Mouse (Mus musculus) heart, postnatal 0 days (tissue): ENCODE data around the gene Ticam1. TPM values are rescaled to one million over a fixed set of nuclear protein-coding genes. Genes with fewer than 3 reads are reported as not detected.

Experiments used
- ATAC-seq: fragments of 200-750 bp; cut with Nextera tagmentation; 2 replicates; pipeline ENCODE4 v1.8.0; 2017; ENCODE audit warnings: low read depth, moderate number of reproducible peaks, moderate library complexity; ENCODE audit not compliant: insufficient read depth
- DNase-seq: peaks from one replicate; pipeline ENCODE4 v3.0.0-alpha.2; 2016; ENCODE audit warnings: low spot score
- H3K27ac ChIP-seq: fragments of 300-500 bp; sonication (generic); 2 replicates; pipeline ENCODE4 v1.5.1; 2014; ENCODE audit warnings: low read depth, mild to moderate bottlenecking
- H3K27me3 ChIP-seq: fragments of 300-500 bp; sonication (generic); 2 replicates; pipeline ENCODE4 v1.6.1; 2014; ENCODE audit warnings: low read length, mixed read lengths; ENCODE audit not compliant: control insufficient read depth, insufficient read depth
- H3K36me3 ChIP-seq: fragments of 300-500 bp; sonication (generic); replicated peaks from 2 replicates; pipeline ENCODE4 v1.6.1; 2014; ENCODE audit warnings: low read length, mixed read lengths; ENCODE audit not compliant: control insufficient read depth, insufficient read depth
- H3K4me1 ChIP-seq: fragments of 300-500 bp; sonication (generic); 2 replicates; pipeline ENCODE4 v1.6.1; 2014; ENCODE audit warnings: antibody characterized with exemption; ENCODE audit not compliant: control insufficient read depth, insufficient read depth
- H3K4me2 ChIP-seq: fragments of 300-500 bp; sonication (generic); 2 replicates; pipeline ENCODE4 v1.6.1; 2014; ENCODE audit warnings: low read depth, mild to moderate bottlenecking, low read length, moderate library complexity
- H3K4me3 ChIP-seq: fragments of 300-500 bp; sonication (generic); 2 replicates; pipeline ENCODE4 v1.5.1; 2014; ENCODE audit warnings: low read depth, low read length
- H3K9ac ChIP-seq: fragments of 300-500 bp; sonication (generic); replicated peaks from 2 replicates; pipeline ENCODE4 v1.6.1; 2014; ENCODE audit warnings: low read depth, low read length, mixed read lengths
- H3K9me3 ChIP-seq: fragments of 300-500 bp; sonication (generic); replicated peaks from 2 replicates; pipeline ENCODE4 v1.6.1; 2016; ENCODE audit warnings: low read length; ENCODE audit not compliant: control insufficient read depth
- CTCF ChIP-seq: IDR thresholded peaks from 2 replicates; pipeline ENCODE4 v1.5.1; 2016; ENCODE audit warnings: antibody characterized with exemption, control low read depth, low read depth
- EP300 ChIP-seq: IDR thresholded peaks from 2 replicates; pipeline ENCODE4 v1.6.1; 2016; ENCODE audit warnings: antibody characterized with exemption, low read depth
- WGBS: fragments of 180-500 bp; shearing (Covaris S2); extraction: QIAGEN DNeasy Blood & Tissue Kit; methylation state at CpG from one replicate; pipeline ENCODE4 v1.1.7; 2014; 5-methylcytosine and 5-hydroxymethylcytosine counted together
- microRNA counts: library from miRNA; unstranded; fragments of <30 nt; microRNA quantifications from one replicate; lab custom pipeline; 2015
- microRNA-seq: library from miRNA; unstranded; fragments of <30 nt; microRNA quantifications from one replicate; pipeline ENCODE4, GENCODE M21; 2016
- polyA plus RNA-seq: library from polyadenylated mRNA; unstranded; fragments of >200 nt; fragmentation: Nextera tagmentation; extraction: Ambion mirVana; gene quantifications from 2 replicates; pipeline ENCODE4 v1.2.1, GENCODE M21; 2015
- total RNA-seq: library from RNA; depleted of rRNA; stranded (reverse); fragments of >200 nt; gene quantifications from 2 replicates; pipeline ENCODE4 v1.2.3, GENCODE M21; 2014; ENCODE audit warnings: low replicate concordance; rRNA removed

Ticam1 gene
- total and polyA plus RNA-seq, 2 experiments from 2014 or later: 4.4 to 13.8 TPM

DNA sequence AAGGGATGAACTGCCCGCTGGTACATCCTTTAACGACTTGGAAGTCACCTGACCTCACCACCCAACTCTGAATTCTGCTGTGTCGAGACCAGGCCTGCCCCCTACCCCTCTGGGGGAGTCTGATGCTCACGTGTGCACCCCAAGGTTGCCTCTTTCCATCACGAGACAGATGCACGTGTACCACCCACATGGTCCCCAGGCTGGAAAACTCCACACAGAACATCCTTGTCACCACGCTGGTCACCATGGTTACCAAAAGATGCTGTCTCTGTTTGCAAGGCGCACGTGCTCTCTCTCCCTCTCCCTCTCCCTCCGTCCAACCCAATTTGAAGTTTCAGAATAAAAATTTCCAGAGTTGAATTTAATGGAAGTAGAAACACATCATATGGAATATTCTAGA is 46.6 kb downstream of the Ticam1 start:
- Histone ChIP-seq H3K27ac (no peak overlapping the region), H3K27me3 (no peaks in the 10 kb centered on the region), H3K4me1 (no peaks in the 10 kb centered on the region), H3K36me3 (no peaks in the 10 kb centered on the region), H3K9ac (no peak overlapping the region), H3K4me3 (no peak overlapping the region), H3K9me3 (no peaks in the 10 kb centered on the region), H3K4me2 (no peak overlapping the region)
- WGBS: 60% methylated on average over 10 of the region's 10 CpGs
- ATAC-seq: no peak
- TF ChIP-seq CTCF: no peak
- no peak for TF ChIP-seq EP300
- DNase-seq: no peak

DNA sequence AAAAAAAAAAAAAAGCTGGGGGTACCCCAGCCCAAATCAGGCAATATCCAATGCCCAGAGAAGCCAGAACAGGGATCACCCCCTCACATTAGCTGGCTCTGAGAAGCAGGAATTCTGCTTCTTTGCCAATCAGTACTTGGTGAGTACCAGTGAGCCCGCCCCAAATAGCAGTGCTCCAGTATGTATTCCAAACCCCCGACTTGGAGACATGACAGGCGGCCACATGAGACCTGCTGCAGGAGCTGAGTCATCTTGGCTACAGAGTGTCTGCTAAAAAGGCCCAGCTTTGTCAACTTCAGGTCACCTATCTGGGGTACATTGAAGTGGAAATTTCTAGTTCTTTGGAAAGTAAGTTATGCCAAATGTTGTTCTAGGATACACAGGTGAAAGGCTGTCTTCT is 50.0 kb downstream of the Ticam1 start:
- Histone ChIP-seq H3K4me1 (no peaks in the 10 kb centered on the region), H3K27ac (no peak overlapping the region), H3K36me3 (no peaks in the 10 kb centered on the region), H3K4me2 (no peak overlapping the region), H3K9ac (no peak overlapping the region), H3K9me3 (no peaks in the 10 kb centered on the region), H3K4me3 (no peak overlapping the region), H3K27me3 (no peaks in the 10 kb centered on the region)
- TF ChIP-seq EP300 (no peak), CTCF (no peak)
- ATAC-seq (no peak), DNase-seq (no peak)
- WGBS: 54% methylated on average over 3 of the region's 3 CpGs

GRCm38 (mm10) chr17:56224916-56225315 is 51.7 kb downstream of the Ticam1 start:
- TF ChIP-seq CTCF (no peak), EP300 (no peak)
- H3K4me1 ChIP-seq: no peaks in the 10 kb centered on the region
- H3K4me3 ChIP-seq: no peak overlapping the region
- ATAC-seq (no peak), DNase-seq (no peak)
- no peaks in the 10 kb centered on the region for H3K27me3 ChIP-seq
- no peak overlapping the region for H3K4me2 ChIP-seq
- no peaks in the 10 kb centered on the region for H3K36me3 ChIP-seq
- WGBS: 33% methylated on average over 1 of the region's 1 CpGs
- H3K9me3 ChIP-seq: no peaks in the 10 kb centered on the region
- H3K9ac ChIP-seq: no peak overlapping the region
- no peak overlapping the region for H3K27ac ChIP-seq

DNA sequence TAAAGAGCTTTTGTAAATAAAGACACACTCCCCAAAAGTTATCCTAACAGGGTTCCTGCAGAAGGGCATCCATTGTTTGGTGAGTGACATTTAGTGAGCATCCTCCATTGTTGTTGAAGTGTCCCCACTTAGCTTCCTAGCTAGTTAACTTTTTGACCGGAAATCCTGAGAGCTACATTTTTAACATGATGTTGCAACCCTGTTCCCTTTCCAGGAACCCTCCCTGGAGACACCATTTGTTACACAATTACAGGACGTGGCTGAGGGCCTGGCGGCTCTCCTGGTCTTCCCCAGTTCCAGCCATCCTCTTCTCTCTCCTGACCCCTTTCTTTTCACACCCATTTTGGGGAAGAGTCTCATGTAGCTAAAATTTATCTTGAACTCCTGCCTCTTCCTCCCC is 56.8 kb downstream of the Ticam1 start:
- ATAC-seq (no peak), DNase-seq (peak; percentile 63)
- H3K4me1 ChIP-seq: peaks cover 15% of the 10 kb centered on the region; the same call in 1 of the 2 replicates
- no peak overlapping the region for H3K4me3 ChIP-seq
- no peaks in the 10 kb centered on the region; the same call in 1 of the 2 replicates for H3K36me3 ChIP-seq
- no peak overlapping the region for H3K9ac ChIP-seq
- TF ChIP-seq EP300 (peak; percentile 74), CTCF (no peak)
- no peaks in the 10 kb centered on the region for H3K9me3 ChIP-seq
- no peaks in the 10 kb centered on the region for H3K27me3 ChIP-seq
- H3K4me2 ChIP-seq: no peak overlapping the region
- 26% methylated on average over 3 of the region's 3 CpGs for WGBS
- peak overlapping the region; percentile 90 for H3K27ac ChIP-seq

MicroRNA genes within 50 kb of the gene (microRNA counts, 519-probe panel; counts per million panel counts)
- 1,889 counts per million, percentile 18 among the panel's probes with 10 or more counts for microRNA mmu-miR-7b (lab: Ali Mortazavi, UCI)

Small RNA genes lying within 50 kb of the gene (microRNA-seq; reads per million reads assigned to microRNA genes)
- 5.7 reads per million, percentile 23 among the genes with 10 or more reads in this experiment for gene Mir7b

Other genes with a start within 250 kb of the Ticam1 start
- 45.8 and 61.1 TPM in 2 replicates for gene Sh3gl1, start 240.2 kb downstream of the Ticam1 start, total RNA-seq
- 43.5 and 49.5 TPM in 2 replicates for gene Sh3gl1, start 240.2 kb downstream of the Ticam1 start, polyA plus RNA-seq
- gene Chaf1a, start 236.3 kb downstream of the Ticam1 start, total RNA-seq: 2.8 and 8.3 TPM in 2 replicates
- 2.9 and 3.0 TPM in 2 replicates for gene Chaf1a, start 236.3 kb downstream of the Ticam1 start, polyA plus RNA-seq
- 67.5 and 68.1 TPM in 2 replicates for gene Ubxn6, start 201.8 kb downstream of the Ticam1 start, total RNA-seq
- 56.2 and 58.2 TPM in 2 replicates for gene Ubxn6, start 201.8 kb downstream of the Ticam1 start, polyA plus RNA-seq
- gene Hdgfl2, start 197.2 kb downstream of the Ticam1 start, total RNA-seq: 23.9 and 35.9 TPM in 2 replicates
- 52.1 TPM in 2 replicates for gene Hdgfl2, start 197.2 kb downstream of the Ticam1 start, polyA plus RNA-seq
- gene Plin4, start 167.0 kb downstream of the Ticam1 start, total RNA-seq: 47.4 and 88.5 TPM in 2 replicates
- 5.9 and 9.4 TPM in 2 replicates for gene Plin4, start 167.0 kb downstream of the Ticam1 start, polyA plus RNA-seq
- 23.3 and 58.8 TPM in 2 replicates for gene Plin5, start 159.2 kb downstream of the Ticam1 start, total RNA-seq
- gene Plin5, start 159.2 kb downstream of the Ticam1 start, polyA plus RNA-seq: 55.7 and 58.3 TPM in 2 replicates
- gene Lrg1, start 154.8 kb downstream of the Ticam1 start, total RNA-seq: 4.5 and 5.1 TPM in 2 replicates
- 9.0 and 10.0 TPM in 2 replicates for gene Lrg1, start 154.8 kb downstream of the Ticam1 start, polyA plus RNA-seq
- gene Sema6b, start 136.4 kb downstream of the Ticam1 start, total RNA-seq: 7.9 and 10.4 TPM in 2 replicates
- gene Sema6b, start 136.4 kb downstream of the Ticam1 start, polyA plus RNA-seq: 0.81 and 0.93 TPM in 2 replicates
- gene Tnfaip8l1, start 114.3 kb downstream of the Ticam1 start, total RNA-seq: 3.4 and 16.5 TPM in 2 replicates
- 4.9 and 5.6 TPM in 2 replicates for gene Tnfaip8l1, start 114.3 kb downstream of the Ticam1 start, polyA plus RNA-seq
- gene Mydgf, start 92.9 kb downstream of the Ticam1 start, total RNA-seq: 42.9 and 43.2 TPM in 2 replicates
- 50.2 and 52.0 TPM in 2 replicates for gene Mydgf, start 92.9 kb downstream of the Ticam1 start, polyA plus RNA-seq
- 25.9 and 29.0 TPM in 2 replicates for gene Dpp9, start 57.9 kb downstream of the Ticam1 start, total RNA-seq
- gene Dpp9, start 57.9 kb downstream of the Ticam1 start, polyA plus RNA-seq: 12.6 and 13.3 TPM in 2 replicates
- 82.1 and 84.3 TPM in 2 replicates for gene Fem1a, start 20.0 kb downstream of the Ticam1 start, total RNA-seq
- 29.5 and 37.1 TPM in 2 replicates for gene Fem1a, start 20.0 kb downstream of the Ticam1 start, polyA plus RNA-seq
- 76.8 and 78.5 TPM in 2 replicates for gene Plin3, start 16.1 kb upstream of the Ticam1 start, total RNA-seq
- gene Plin3, start 16.1 kb upstream of the Ticam1 start, polyA plus RNA-seq: 70.9 and 73.0 TPM in 2 replicates
- not detected in 2 replicates for gene Arrdc5, start 23.5 kb upstream of the Ticam1 start, total RNA-seq
- not detected in 2 replicates for gene Arrdc5, start 23.5 kb upstream of the Ticam1 start, polyA plus RNA-seq
- gene Uhrf1, start 26.5 kb upstream of the Ticam1 start, total RNA-seq: 26.8 and 33.8 TPM in 2 replicates
- 13.2 and 14.4 TPM in 2 replicates for gene Uhrf1, start 26.5 kb upstream of the Ticam1 start, polyA plus RNA-seq
- gene Kdm4b, start 49.3 kb upstream of the Ticam1 start, total RNA-seq: 61.8 and 80.4 TPM in 2 replicates
- 16.1 and 17.7 TPM in 2 replicates for gene Kdm4b, start 49.3 kb upstream of the Ticam1 start, polyA plus RNA-seq
- 136 and 138 TPM in 2 replicates for gene Ptprs, start 199.7 kb upstream of the Ticam1 start, total RNA-seq
- 15.7 and 15.9 TPM in 2 replicates for gene Ptprs, start 199.7 kb upstream of the Ticam1 start, polyA plus RNA-seq
- gene Znrf4, start 235.6 kb upstream of the Ticam1 start, total RNA-seq: not detected in 2 replicates
- not detected in 2 replicates for gene Znrf4, start 235.6 kb upstream of the Ticam1 start, polyA plus RNA-seq